Mouse (Mus musculus) midbrain, embryonic 10.5 days (tissue): ENCODE data around the gene Dhdds. TPM values are rescaled to one million over a fixed set of nuclear protein-coding genes. Genes with fewer than 3 reads are reported as not detected.
A peak's percentile ranks its signal among the peaks of the same experiment; 100 is the strongest.

ENCODE experiments used
- DNase-seq: peaks from one replicate; pipeline ENCODE4 v3.0.0-alpha.2; 2017; ENCODE audit warnings: low spot score
- H3K27ac ChIP-seq: fragments of 300-500 bp; sonication (generic); replicated peaks from 2 replicates; pipeline ENCODE4 v1.5.1; 2016; ENCODE audit warnings: mild to moderate bottlenecking
- H3K27me3 ChIP-seq: fragments of 300-500 bp; sonication (generic); 2 replicates; pipeline ENCODE4 v1.6.1; 2016; ENCODE audit warnings: low read depth, mild to moderate bottlenecking; ENCODE audit not compliant: poor library complexity, severe bottlenecking
- H3K36me3 ChIP-seq: fragments of 300-500 bp; sonication (generic); 2 replicates; pipeline ENCODE4 v1.6.1; 2016; ENCODE audit warnings: mild to moderate bottlenecking, moderate library complexity
- H3K4me1 ChIP-seq: fragments of 300-500 bp; sonication (generic); 2 replicates; pipeline ENCODE4 v1.6.1; 2016
- H3K4me3 ChIP-seq: fragments of 300-500 bp; sonication (generic); 2 replicates; pipeline ENCODE4 v1.5.1; 2016; ENCODE audit warnings: mild to moderate bottlenecking, moderate library complexity
- H3K9me3 ChIP-seq: fragments of 300-500 bp; sonication (generic); replicated peaks from 2 replicates; pipeline ENCODE4 v1.6.1; 2016; ENCODE audit warnings: mild to moderate bottlenecking
- WGBS: fragments of 180-500 bp; shearing (Covaris S2); methylation state at CpG from one replicate; pipeline ENCODE4 v1.1.7; 2016; 5-methylcytosine and 5-hydroxymethylcytosine counted together
- polyA plus RNA-seq: library from polyadenylated mRNA; unstranded; fragments of >200 nt; fragmentation: Nextera tagmentation; extraction: Ambion mirVana; gene quantifications from 2 replicates; pipeline ENCODE4 v1.2.1, GENCODE M21; 2016

Dhdds gene
- 38.8 and 41.4 TPM in 2 replicates for polyA plus RNA-seq

GRCm38 (mm10) chr4:134000466-134001438 lies at the start of gene Dhdds:
Gene Dhdds, minus strand, starts transcription at chr4:134000918.
- Histone ChIP-seq H3K9me3 (no peaks in the 10 kb centered on the region), H3K4me1 (peaks cover 61% of the 10 kb centered on the region), H3K4me3 (peak within 1 kb of the TSS; percentile 80), H3K27me3 (no peaks in the 10 kb centered on the region), H3K36me3 (peaks cover 36% of the 10 kb centered on the region), H3K27ac (peak within 1 kb of the TSS; percentile 83)
- 2% methylated on average over 49 of the region's 49 CpGs for WGBS
- peak; percentile 99 for DNase-seq

GRCm38 (mm10) chr4:134047648-134048047 lies 46.9 kb upstream of the Dhdds start:
- Histone ChIP-seq H3K27me3 (no peaks in the 10 kb centered on the region), H3K9me3 (no peaks in the 10 kb centered on the region), H3K4me3 (no peak overlapping the region), H3K36me3 (no peaks in the 10 kb centered on the region), H3K27ac (no peak overlapping the region; the same call in 1 of the 2 replicates), H3K4me1 (peaks cover 10% of the 10 kb centered on the region)
- DNase-seq = no peak
- 85% methylated on average over 5 of the region's 5 CpGs for WGBS

GRCm38 (mm10) chr4:134043041-134043440 lies 42.3 kb upstream of the Dhdds start:
- Histone ChIP-seq H3K4me3 (no peak overlapping the region), H3K9me3 (no peaks in the 10 kb centered on the region), H3K27me3 (no peaks in the 10 kb centered on the region), H3K27ac (no peak overlapping the region), H3K4me1 (no peaks in the 10 kb centered on the region; the same call in 1 of the 2 replicates), H3K36me3 (no peaks in the 10 kb centered on the region)
- DNase-seq = no peak
- 62% methylated on average over 2 of the region's 2 CpGs for WGBS

- no peak for DNase-seq
- 76% methylated on average over 9 of the region's 9 CpGs for whole genome bisulfite sequencing
- H3K27ac ChIP-seq = no peak overlapping the region
- H3K9me3 ChIP-seq = no peaks in the 10 kb centered on the region
- H3K27me3 ChIP-seq = no peaks in the 10 kb centered on the region
- H3K4me1 ChIP-seq = no peaks in the 10 kb centered on the region
- no peak overlapping the region for H3K4me3 ChIP-seq
- no peaks in the 10 kb centered on the region for H3K36me3 ChIP-seq
These were observed 40.8 kb upstream of the Dhdds start for GRCm38 (mm10) chr4:134041317-134042123.

- Histone ChIP-seq H3K4me1 (peaks cover 6% of the 10 kb centered on the region), H3K27me3 (no peaks in the 10 kb centered on the region), H3K4me3 (peak overlapping the region; percentile 16; the same call in 1 of the 2 replicates), H3K27ac (peak overlapping the region; percentile 49; the same call in 1 of the 2 replicates), H3K9me3 (no peaks in the 10 kb centered on the region; the same call in 1 of the 2 replicates), H3K36me3 (no peaks in the 10 kb centered on the region)
- WGBS = 7% methylated on average over 16 of the region's 16 CpGs
- DNase-seq = peak; percentile 83
These were observed 35.2 kb upstream of the Dhdds start for GRCm38 (mm10) chr4:134035953-134036352.

- Histone ChIP-seq H3K36me3 (no peaks in the 10 kb centered on the region), H3K9me3 (peaks cover 3% of the 10 kb centered on the region; the same call in 1 of the 2 replicates), H3K27ac (no peak overlapping the region), H3K4me1 (peaks cover 19% of the 10 kb centered on the region), H3K4me3 (no peak overlapping the region), H3K27me3 (0 out of 2 replicates have a peak, but pooled peaks cover 5% of the 10 kb centered on the region)
- no peak for DNase-seq
- 21% methylated on average over 9 of the region's 9 CpGs for WGBS
These were observed 25.1 kb upstream of the Dhdds start for GRCm38 (mm10) chr4:134025802-134026201.

- peak; percentile 77 for DNase-seq
- H3K4me3 ChIP-seq = peak overlapping the region; percentile 83
- H3K27ac ChIP-seq = peak overlapping the region; percentile 92
- H3K36me3 ChIP-seq = peaks cover 5% of the 10 kb centered on the region; the same call in 1 of the 2 replicates
- no peaks in the 10 kb centered on the region for H3K27me3 ChIP-seq
- H3K4me1 ChIP-seq = peaks cover 60% of the 10 kb centered on the region
- no peaks in the 10 kb centered on the region for H3K9me3 ChIP-seq
- 3% methylated on average over 11 of the region's 11 CpGs for WGBS
These were observed 19.9 kb upstream of the Dhdds start for GRCm38 (mm10) chr4:134020621-134021020.

GRCm38 (mm10) chr4:134019641-134020351 lies 19.1 kb upstream of the Dhdds start:
- WGBS = 3% methylated on average over 16 of the region's 16 CpGs
- Histone ChIP-seq H3K4me3 (peak overlapping the region; percentile 83), H3K4me1 (peaks cover 61% of the 10 kb centered on the region), H3K9me3 (no peaks in the 10 kb centered on the region), H3K36me3 (peaks cover 13% of the 10 kb centered on the region; the same call in 1 of the 2 replicates), H3K27ac (peak overlapping the region; percentile 92), H3K27me3 (no peaks in the 10 kb centered on the region)
- DNase-seq = peak; percentile 92

- peaks cover 17% of the 10 kb centered on the region; the same call in 1 of the 2 replicates for H3K36me3 ChIP-seq
- peak overlapping the region; percentile 83 for H3K4me3 ChIP-seq
- WGBS = under 1% methylated on average over 8 of the region's 10 CpGs
- peak; percentile 90 for DNase-seq
- peaks cover 66% of the 10 kb centered on the region for H3K4me1 ChIP-seq
- no peaks in the 10 kb centered on the region for H3K27me3 ChIP-seq
- H3K27ac ChIP-seq = peak overlapping the region; percentile 92
- no peaks in the 10 kb centered on the region for H3K9me3 ChIP-seq
These were observed 18.5 kb upstream of the Dhdds start for GRCm38 (mm10) chr4:134019210-134019609.

GRCm38 (mm10) chr4:134018779-134019145 lies 18.0 kb upstream of the Dhdds start, which contains the start of gene Lin28a:
Gene Lin28a, minus strand, starts transcription at chr4:134018841.
- H3K4me1 ChIP-seq = peaks cover 71% of the 10 kb centered on the region

GRCm38 (mm10) chr4:134018038-134018778 lies 17.5 kb upstream of the Dhdds start:
- H3K4me1 ChIP-seq = peaks cover 76% of the 10 kb centered on the region
- under 1% methylated on average over 46 of the region's 46 CpGs for WGBS
- H3K27ac ChIP-seq = peak overlapping the region; percentile 92
- DNase-seq = no peak
- peak overlapping the region; percentile 83 for H3K4me3 ChIP-seq
- H3K36me3 ChIP-seq = peaks cover 26% of the 10 kb centered on the region; the same call in 1 of the 2 replicates
- H3K9me3 ChIP-seq = no peaks in the 10 kb centered on the region
- H3K27me3 ChIP-seq = no peaks in the 10 kb centered on the region

More at GRCm38 (mm10) chr4:134018779-134019145, 18.0 kb upstream of the Dhdds start, which contains the start of gene Lin28a:
- peaks cover 21% of the 10 kb centered on the region; the same call in 1 of the 2 replicates for H3K36me3 ChIP-seq
- H3K9me3 ChIP-seq = no peaks in the 10 kb centered on the region
- DNase-seq = peak; percentile 90
- WGBS = 0% methylated on average over 9 of the region's 9 CpGs
- H3K27me3 ChIP-seq = no peaks in the 10 kb centered on the region
- H3K27ac ChIP-seq = peak within 1 kb of the TSS; percentile 92
- peak within 1 kb of the TSS; percentile 83 for H3K4me3 ChIP-seq
